Mouse (Mus musculus) stomach, embryonic 15.5 days (tissue): ENCODE results near the gene Wif1. TPM values are rescaled to one million over a fixed set of nuclear protein-coding genes. Genes with fewer than 3 reads are reported as not detected.

ENCODE experiments used
- ATAC-seq: fragments of 200-750 bp; cut with Nextera tagmentation; 2 replicates; pipeline ENCODE4 v1.8.0; 2017; ENCODE audit warnings: low read depth, moderate number of reproducible peaks, moderate TSS enrichment; ENCODE audit not compliant: insufficient read depth, low FRiP score
- H3K27ac ChIP-seq: fragments of 300-500 bp; sonication (generic); 2 replicates; pipeline ENCODE4 v1.5.1; 2015; ENCODE audit warnings: mild to moderate bottlenecking, inconsistent platforms
- H3K27me3 ChIP-seq: fragments of 300-500 bp; sonication (generic); replicated peaks from 2 replicates; pipeline ENCODE4 v1.6.1; 2015; ENCODE audit warnings: inconsistent platforms
- H3K36me3 ChIP-seq: fragments of 300-500 bp; sonication (generic); 2 replicates; pipeline ENCODE4 v1.6.1; 2015; ENCODE audit warnings: inconsistent platforms
- H3K4me1 ChIP-seq: fragments of 300-500 bp; sonication (generic); 2 replicates; pipeline ENCODE4 v1.6.1; 2015; ENCODE audit warnings: inconsistent platforms
- H3K4me2 ChIP-seq: fragments of 300-500 bp; sonication (generic); 2 replicates; pipeline ENCODE4 v1.6.1; 2015; ENCODE audit warnings: mild to moderate bottlenecking, inconsistent platforms
- H3K4me3 ChIP-seq: fragments of 300-500 bp; sonication (generic); replicated peaks from 2 replicates; pipeline ENCODE4 v1.5.1; 2015; ENCODE audit warnings: inconsistent platforms
- H3K9ac ChIP-seq: fragments of 300-500 bp; sonication (generic); 2 replicates; pipeline ENCODE4 v1.6.1; 2015; ENCODE audit warnings: inconsistent platforms
- H3K9me3 ChIP-seq: fragments of 300-500 bp; sonication (generic); 2 replicates; pipeline ENCODE4 v1.6.1; 2016; ENCODE audit warnings: inconsistent platforms
- whole genome bisulfite sequencing: fragments of 180-500 bp; shearing (Covaris S2); methylation state at CpG from one replicate; pipeline ENCODE4 v1.1.7; 2015; 5-methylcytosine and 5-hydroxymethylcytosine counted together
- polyA plus RNA-seq: library from polyadenylated mRNA; unstranded; fragments of >200 nt; fragmentation: Nextera tagmentation; extraction: Ambion mirVana; gene quantifications from 2 replicates; pipeline ENCODE4 v1.2.1, GENCODE M21; 2015

Wif1 gene
- polyA plus RNA-seq, 1 experiment from 2014 or later: 1.7 TPM

DNA sequence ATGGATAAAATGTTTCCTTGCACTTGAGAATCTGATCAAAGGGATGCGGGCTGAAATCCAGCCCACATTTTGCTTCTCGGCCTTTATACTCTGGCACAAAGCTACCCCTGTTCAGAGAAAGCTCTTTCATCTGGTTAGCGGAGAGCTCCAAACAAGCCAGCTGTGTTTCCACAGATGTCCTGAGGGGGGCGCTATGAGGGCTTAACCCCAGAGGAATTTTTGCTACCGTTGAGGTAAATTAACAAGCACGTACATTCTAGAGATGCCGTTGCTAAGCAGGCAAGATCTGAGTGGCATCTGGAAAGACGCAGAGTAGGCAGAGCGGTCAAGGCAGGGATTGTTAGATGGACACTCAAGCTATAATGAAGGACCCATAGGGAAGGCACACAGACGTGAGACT lies 13.7 kb downstream of the Wif1 start:
- 77% methylated on average over 10 of the region's 10 CpGs for WGBS
- no peak overlapping the region for H3K27ac ChIP-seq
- no peaks in the 10 kb centered on the region for H3K9me3 ChIP-seq
- H3K36me3 ChIP-seq: no peaks in the 10 kb centered on the region
- H3K9ac ChIP-seq: no peak overlapping the region
- no peak overlapping the region for H3K4me3 ChIP-seq
- ATAC-seq: no peak
- no peaks in the 10 kb centered on the region for H3K27me3 ChIP-seq
- no peaks in the 10 kb centered on the region for H3K4me1 ChIP-seq
- no peak overlapping the region for H3K4me2 ChIP-seq

- Histone ChIP-seq H3K36me3 (no peaks in the 10 kb centered on the region), H3K4me2 (no peak overlapping the region), H3K4me1 (peaks cover 16% of the 10 kb centered on the region), H3K9ac (no peak overlapping the region), H3K27ac (no peak overlapping the region), H3K9me3 (no peaks in the 10 kb centered on the region), H3K4me3 (no peak overlapping the region), H3K27me3 (no peaks in the 10 kb centered on the region)
- 91% methylated on average over 6 of the region's 6 CpGs for WGBS
- no peak for ATAC-seq
These were observed 18.3 kb downstream of the Wif1 start for GRCm38 (mm10) chr10:121052076-121052475.

DNA sequence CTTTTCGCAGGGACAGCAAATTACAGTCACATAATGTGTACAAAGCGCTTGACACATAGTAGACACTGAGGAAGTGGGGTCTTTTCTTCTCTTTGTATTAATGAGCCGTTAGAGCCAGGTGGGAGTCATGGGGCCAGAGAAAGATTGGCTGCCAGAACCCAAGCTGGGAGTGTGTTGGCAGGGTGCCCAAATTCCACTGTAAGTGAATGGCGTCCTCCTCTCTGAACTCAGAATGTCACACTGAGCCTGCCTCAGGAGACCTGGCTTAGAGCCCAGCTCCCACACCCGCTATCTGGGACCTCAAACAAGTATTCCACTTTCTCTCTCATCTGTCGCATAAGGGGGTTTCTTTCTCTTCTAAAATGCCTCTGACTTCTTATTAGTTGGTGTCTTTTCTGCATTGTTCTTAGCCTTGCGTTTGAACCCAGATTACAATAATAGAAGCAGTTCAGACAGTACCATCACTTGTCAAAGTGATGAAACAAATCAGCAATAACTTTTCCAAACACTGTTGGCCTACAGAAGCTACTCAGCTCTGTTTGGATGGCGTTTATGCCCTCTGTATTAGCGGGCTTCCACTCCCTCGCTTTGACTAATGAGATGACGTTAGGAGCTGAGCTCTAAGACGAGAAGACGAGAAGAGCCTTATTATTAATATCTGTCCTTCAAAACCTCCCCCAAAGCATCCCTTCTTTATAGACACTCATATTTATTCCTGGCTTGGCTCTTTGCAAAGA lies 21.9 kb downstream of the Wif1 start:
- no peaks in the 10 kb centered on the region for H3K36me3 ChIP-seq
- H3K27me3 ChIP-seq: no peaks in the 10 kb centered on the region
- H3K4me1 ChIP-seq: peaks cover 22% of the 10 kb centered on the region
- 22% methylated on average over 13 of the region's 13 CpGs for WGBS
- peak; percentile 77 for ATAC-seq
- H3K27ac ChIP-seq: 0 out of 2 replicates have a peak overlapping the region, but pooled peaks have one; percentile 9
- no peak overlapping the region for H3K4me3 ChIP-seq
- peak overlapping the region; percentile 21 for H3K4me2 ChIP-seq
- H3K9me3 ChIP-seq: no peaks in the 10 kb centered on the region
- H3K9ac ChIP-seq: no peak overlapping the region

DNA sequence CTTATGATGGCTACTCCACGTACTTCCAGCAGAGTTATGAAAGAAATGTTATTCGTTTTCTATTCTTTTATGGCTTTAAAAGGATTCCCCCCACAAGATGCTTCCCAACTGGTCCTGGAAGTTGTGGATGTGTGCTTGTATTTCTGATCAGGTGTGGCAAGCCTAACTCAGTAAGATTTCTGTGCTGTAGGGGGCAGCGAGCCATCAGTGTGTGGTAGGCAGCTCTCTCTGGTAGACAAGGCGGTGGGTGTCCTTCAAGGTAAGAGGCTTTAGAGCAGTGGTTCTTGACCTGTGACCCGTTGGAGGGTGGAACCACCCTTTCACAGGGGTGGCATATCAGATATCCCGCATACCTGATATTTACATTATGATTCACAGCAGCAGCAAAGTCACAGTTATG lies 23.1 kb downstream of the Wif1 start:
- Histone ChIP-seq H3K9ac (no peak overlapping the region), H3K9me3 (no peaks in the 10 kb centered on the region), H3K36me3 (no peaks in the 10 kb centered on the region), H3K4me1 (peaks cover 22% of the 10 kb centered on the region), H3K4me3 (no peak overlapping the region), H3K27ac (no peak overlapping the region), H3K4me2 (no peak overlapping the region), H3K27me3 (no peaks in the 10 kb centered on the region)
- ATAC-seq: no peak
- WGBS: 55% methylated on average over 6 of the region's 6 CpGs

DNA sequence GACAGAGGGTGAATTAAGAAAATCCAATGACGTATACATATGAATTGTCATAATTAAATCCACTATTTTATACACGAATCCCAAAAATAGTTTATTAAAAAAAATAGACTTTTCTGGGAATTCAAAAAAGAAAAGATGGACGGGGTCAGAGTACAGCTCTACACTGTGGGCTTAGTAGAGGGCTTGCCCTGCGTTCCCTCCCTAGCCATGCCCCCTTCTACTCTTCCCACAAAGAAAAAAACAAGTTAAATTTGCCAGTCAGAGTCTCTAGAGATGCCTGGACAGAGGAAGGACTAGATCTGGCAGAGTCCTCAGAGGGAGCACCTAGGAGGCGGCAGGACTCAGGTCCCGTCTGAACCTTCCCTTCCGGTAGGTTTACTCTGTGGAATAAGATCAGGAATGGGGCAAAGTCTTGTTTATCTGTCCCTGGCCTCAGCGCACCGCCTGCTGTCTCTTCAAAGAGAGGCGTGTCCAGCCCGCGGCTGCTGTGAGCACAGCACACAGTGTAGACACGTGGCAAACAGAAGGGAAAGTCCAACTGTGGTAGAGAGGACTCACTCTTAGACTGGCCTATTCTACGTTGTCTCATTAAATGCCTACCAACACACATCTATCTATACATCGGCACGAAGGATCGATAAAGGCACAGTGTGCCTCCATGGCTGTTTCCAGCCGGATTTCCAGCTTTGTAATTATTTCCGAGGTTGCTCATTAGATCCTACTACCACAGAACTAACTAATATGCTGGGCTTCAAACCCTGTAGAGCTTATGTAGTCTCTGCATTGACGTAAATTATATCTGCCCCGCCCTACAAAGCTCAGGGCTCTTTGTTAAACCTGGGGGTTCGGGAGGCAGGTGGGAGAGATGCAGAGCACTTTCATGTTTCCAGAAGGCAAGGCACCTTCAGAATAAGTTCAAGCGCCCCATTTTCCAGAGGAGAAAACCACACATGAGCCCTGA lies 25.6 kb downstream of the Wif1 start:
- Histone ChIP-seq H3K4me3 (no peak overlapping the region), H3K4me2 (no peak overlapping the region), H3K9me3 (no peaks in the 10 kb centered on the region), H3K27me3 (no peaks in the 10 kb centered on the region), H3K36me3 (no peaks in the 10 kb centered on the region), H3K4me1 (peaks cover 22% of the 10 kb centered on the region), H3K27ac (no peak overlapping the region), H3K9ac (no peak overlapping the region)
- peak; percentile 88 for ATAC-seq
- WGBS: 63% methylated on average over 23 of the region's 23 CpGs

- Histone ChIP-seq H3K4me2 (no peak overlapping the region), H3K9me3 (no peaks in the 10 kb centered on the region), H3K9ac (no peak overlapping the region), H3K4me1 (0 out of 2 replicates have a peak, but pooled peaks cover 11% of the 10 kb centered on the region), H3K27me3 (no peaks in the 10 kb centered on the region), H3K36me3 (no peaks in the 10 kb centered on the region), H3K27ac (no peak overlapping the region), H3K4me3 (no peak overlapping the region)
- 89% methylated on average over 5 of the region's 5 CpGs for WGBS
- ATAC-seq: no peak
These were observed 27.6 kb downstream of the Wif1 start for GRCm38 (mm10) chr10:121061336-121061835.

DNA sequence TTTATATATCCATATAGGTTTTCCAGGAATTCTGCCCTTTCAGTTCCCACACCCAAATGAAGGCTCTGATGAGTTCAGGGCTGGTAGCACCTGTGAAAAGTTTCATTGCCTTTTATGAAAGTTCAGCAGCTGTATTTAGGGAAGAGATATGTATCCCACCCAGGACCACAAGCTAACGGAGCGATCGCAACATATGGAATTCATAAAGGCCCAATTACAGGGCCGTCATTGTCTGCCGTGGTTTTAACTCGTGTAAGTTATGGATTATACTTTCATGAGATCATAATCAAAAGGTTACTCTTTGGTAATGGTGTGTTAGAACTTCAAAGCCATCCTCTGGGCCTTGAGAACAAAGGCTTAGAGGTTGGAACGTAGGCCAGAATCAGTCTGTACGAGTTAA lies 28.9 kb downstream of the Wif1 start:
- Histone ChIP-seq H3K36me3 (no peaks in the 10 kb centered on the region), H3K27ac (no peak overlapping the region), H3K9ac (no peak overlapping the region), H3K9me3 (no peaks in the 10 kb centered on the region), H3K4me2 (no peak overlapping the region), H3K4me3 (no peak overlapping the region), H3K4me1 (0 out of 2 replicates have a peak, but pooled peaks cover 6% of the 10 kb centered on the region), H3K27me3 (no peaks in the 10 kb centered on the region)
- ATAC-seq: no peak
- WGBS: 74% methylated on average over 8 of the region's 8 CpGs

DNA sequence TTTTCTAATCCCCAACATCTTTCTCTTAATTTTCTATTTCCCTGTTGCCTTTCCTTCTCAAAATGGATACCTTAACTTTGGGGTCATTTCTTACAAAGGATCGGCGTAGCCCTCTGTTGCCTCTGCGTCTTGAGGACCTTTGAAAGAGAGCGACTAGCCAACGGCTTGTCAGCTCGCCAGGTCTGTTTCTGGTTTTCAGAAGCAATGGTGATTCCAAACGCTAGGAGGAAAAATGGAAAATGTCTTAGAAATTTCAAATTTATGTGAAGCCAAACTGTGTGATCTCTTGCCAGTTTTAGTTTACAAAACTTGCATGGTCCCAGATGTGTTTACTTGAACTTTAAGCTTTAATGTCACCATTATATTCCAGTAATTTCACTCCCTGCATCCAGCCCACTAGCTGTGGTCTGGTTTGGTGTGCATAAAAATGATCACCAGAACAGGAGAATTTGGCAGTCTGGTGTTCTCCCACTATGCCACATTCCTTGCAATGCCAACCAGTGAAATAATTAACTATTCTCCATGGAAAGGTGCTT lies 33.7 kb downstream of the Wif1 start:
- H3K27me3 ChIP-seq: no peaks in the 10 kb centered on the region
- H3K4me2 ChIP-seq: no peak overlapping the region
- no peak overlapping the region for H3K4me3 ChIP-seq
- H3K9ac ChIP-seq: no peak overlapping the region
- 73% methylated on average over 7 of the region's 7 CpGs for WGBS
- H3K4me1 ChIP-seq: no peaks in the 10 kb centered on the region
- no peak for ATAC-seq
- no peaks in the 10 kb centered on the region for H3K36me3 ChIP-seq
- H3K9me3 ChIP-seq: no peaks in the 10 kb centered on the region
- H3K27ac ChIP-seq: no peak overlapping the region

GRCm38 (mm10) chr10:121068003-121068402 lies 34.2 kb downstream of the Wif1 start:
- Histone ChIP-seq H3K27me3 (no peaks in the 10 kb centered on the region), H3K9ac (no peak overlapping the region), H3K36me3 (no peaks in the 10 kb centered on the region), H3K4me3 (no peak overlapping the region), H3K27ac (no peak overlapping the region), H3K4me1 (no peaks in the 10 kb centered on the region), H3K9me3 (no peaks in the 10 kb centered on the region), H3K4me2 (no peak overlapping the region)
- no peak for ATAC-seq
- 55% methylated on average over 1 of the region's 1 CpGs for WGBS

DNA sequence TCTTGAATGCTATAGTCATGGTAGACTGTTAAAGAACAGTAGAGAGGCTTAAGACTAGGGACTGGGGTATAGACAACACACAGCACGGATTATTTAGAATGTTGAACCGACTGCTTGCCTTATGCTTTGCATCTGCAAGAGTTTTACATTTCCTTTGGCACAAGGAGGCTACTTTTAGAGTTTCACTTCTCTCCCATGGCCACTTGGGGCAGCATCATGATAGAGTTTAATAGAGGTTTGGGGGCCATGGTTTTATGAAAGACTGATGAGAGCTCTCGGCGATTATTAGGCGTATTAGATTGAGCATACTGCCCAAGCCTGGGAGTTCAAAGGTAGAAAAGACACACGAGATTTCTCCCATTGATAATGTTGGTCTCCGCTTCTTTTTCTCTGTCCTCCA lies 37.0 kb downstream of the Wif1 start:
- H3K4me3 ChIP-seq: no peak overlapping the region
- H3K36me3 ChIP-seq: no peaks in the 10 kb centered on the region
- no peak overlapping the region for H3K27ac ChIP-seq
- H3K9ac ChIP-seq: no peak overlapping the region
- ATAC-seq: no peak
- no peaks in the 10 kb centered on the region for H3K27me3 ChIP-seq
- no peaks in the 10 kb centered on the region for H3K4me1 ChIP-seq
- WGBS: 71% methylated on average over 7 of the region's 7 CpGs
- H3K4me2 ChIP-seq: no peak overlapping the region
- H3K9me3 ChIP-seq: no peaks in the 10 kb centered on the region

DNA sequence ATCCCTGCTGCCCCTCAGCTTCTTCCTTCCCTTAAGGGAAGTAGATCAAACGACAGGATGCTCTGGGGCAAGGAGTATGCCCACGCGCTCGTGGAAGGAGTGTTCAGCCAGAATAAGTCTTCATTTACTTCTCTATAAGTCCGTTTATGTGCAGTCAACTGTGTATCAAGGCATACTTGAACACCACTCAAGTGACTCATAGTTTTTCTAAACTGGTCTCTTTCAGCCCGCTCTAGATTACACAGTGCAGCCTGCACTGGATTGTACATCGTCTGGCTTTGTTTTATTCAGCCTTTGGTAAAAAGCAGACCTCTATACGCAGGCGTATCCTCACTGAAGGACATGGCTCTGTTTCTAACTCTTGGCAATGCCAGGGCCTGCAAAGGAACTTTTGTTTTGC lies 46.7 kb downstream of the Wif1 start:
- ATAC-seq: no peak
- Histone ChIP-seq H3K36me3 (no peaks in the 10 kb centered on the region), H3K4me3 (no peak overlapping the region), H3K4me2 (no peak overlapping the region), H3K27ac (no peak overlapping the region), H3K4me1 (no peaks in the 10 kb centered on the region), H3K9me3 (no peaks in the 10 kb centered on the region), H3K9ac (no peak overlapping the region), H3K27me3 (no peaks in the 10 kb centered on the region)
- WGBS: 69% methylated on average over 9 of the region's 9 CpGs

DNA sequence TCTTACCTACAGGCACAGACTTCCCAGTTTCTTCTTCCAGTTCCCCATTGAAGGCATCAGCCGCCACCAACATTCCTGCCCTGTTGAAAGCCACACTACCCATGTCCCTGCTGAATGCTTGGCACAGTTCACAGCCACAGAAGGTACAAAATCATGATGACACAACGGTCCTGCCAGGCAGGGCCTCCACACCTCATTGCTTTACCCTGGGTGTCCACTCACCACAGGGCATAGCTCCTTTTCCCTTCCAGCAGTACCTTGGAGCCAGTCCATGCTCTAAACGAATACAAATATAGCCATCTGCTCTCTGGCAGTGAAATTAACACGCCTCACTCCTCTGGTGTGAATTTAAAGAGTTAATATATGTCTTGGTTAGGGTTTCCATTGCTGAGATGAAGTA lies 49.1 kb downstream of the Wif1 start:
- WGBS: 90% methylated on average over 4 of the region's 4 CpGs
- H3K4me2 ChIP-seq: no peak overlapping the region
- H3K36me3 ChIP-seq: no peaks in the 10 kb centered on the region
- no peaks in the 10 kb centered on the region for H3K9me3 ChIP-seq
- H3K4me1 ChIP-seq: no peaks in the 10 kb centered on the region
- H3K27ac ChIP-seq: no peak overlapping the region
- no peaks in the 10 kb centered on the region for H3K27me3 ChIP-seq
- no peak overlapping the region for H3K4me3 ChIP-seq
- ATAC-seq: no peak
- no peak overlapping the region for H3K9ac ChIP-seq
